Mouse (Mus musculus): ENCODE measurements around the gene Six1.
A peak's percentile ranks its signal among the peaks of the same experiment; 100 is the strongest.
"Not testable (repeated sequence)": the region's sequence is repeated elsewhere in the genome, so short reads cannot be mapped to it uniquely, and the experiment has no call there.

Gene Six1

GRCm38 (mm10) chr12:73032665-73033064 is 21.0 kb downstream of the Six1 start:
- DNase-seq, result no peak

DNA sequence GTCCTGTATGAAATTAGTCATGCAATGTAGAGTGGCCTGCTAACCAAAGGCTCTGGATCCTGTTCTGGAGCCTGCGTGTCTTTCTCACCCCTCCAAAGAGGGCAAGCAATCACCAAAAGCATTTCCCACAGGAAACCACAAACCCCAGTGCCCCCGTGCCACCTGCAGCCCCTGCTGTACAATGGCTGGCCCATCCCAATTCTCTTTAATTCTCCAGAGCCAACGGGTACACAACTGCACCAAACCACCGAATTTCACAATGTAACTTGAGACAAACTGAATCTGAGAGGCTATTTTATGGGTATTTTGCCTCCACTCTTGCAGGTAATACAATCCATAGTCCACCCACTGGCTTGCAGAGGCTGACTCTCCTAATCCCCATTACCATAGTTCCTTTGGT is 22.4 kb downstream of the Six1 start:
- no peak for DNase-seq

- no peak for DNase-seq
Observed at GRCm38 (mm10) chr12:73025490-73025889, 28.2 kb downstream of the Six1 start.

DNA sequence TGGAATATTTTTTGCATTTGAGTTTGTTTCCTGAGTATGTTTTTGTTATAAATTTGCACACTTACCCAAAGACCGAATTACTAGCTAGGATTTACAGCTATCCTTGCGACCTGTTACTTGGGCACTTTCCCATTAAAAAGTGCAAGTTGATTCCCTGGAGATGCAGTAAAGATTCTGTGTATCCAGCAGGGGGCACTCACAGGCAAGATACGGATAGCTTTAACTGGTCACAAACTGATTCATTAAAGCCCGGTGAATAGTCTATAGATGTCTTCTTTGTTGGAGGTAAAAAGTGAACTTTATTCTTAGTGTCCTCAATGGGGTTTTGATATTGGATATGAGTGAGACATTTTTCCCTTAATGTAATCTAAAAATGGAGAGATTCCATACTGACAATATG is 32.7 kb downstream of the Six1 start:
- DNase-seq, result peak; percentile 78

DNA sequence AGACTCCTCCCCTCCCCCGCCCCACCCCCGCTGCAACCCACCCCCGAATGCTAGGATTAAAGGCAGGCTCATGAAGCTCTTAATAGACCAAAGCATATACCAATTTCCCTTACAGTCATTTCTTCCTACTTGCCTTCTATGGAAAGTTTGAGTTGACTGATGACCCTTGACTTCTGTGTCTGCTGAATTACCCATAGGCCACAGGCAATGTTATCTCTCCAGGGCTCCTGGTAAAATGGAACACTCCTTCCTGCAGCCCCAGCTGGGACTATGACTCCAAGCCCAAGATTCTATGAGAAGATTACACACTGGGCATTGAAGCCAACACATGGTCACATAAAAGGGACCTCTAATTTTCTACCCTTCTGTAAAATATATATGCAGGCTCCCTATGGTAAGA is 33.3 kb downstream of the Six1 start:
- no peak for DNase-seq

DNA sequence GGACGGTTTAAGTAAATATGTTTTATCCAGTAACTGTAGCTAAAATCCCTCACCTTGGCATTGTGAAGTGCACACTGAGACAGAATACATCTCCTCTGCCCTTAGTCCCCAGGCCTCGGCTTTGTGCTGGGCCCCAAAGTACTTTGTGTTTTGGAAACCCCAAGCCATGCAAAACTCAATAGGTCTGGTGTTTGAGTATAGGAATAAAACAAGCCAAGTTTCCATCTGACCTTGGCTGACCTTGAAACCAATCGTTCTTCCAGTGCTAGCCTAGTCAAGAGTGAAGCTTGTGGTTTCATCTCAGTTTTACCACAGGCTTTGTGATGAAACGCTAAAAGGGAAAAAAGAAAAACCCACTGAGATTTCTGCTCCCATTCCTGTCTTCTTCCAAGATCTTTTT is 34.8 kb downstream of the Six1 start:
- DNase-seq, result no peak

GRCm38 (mm10) chr12:73016171-73016570 is 37.5 kb downstream of the Six1 start:
- DNase-seq, result no peak

DNA sequence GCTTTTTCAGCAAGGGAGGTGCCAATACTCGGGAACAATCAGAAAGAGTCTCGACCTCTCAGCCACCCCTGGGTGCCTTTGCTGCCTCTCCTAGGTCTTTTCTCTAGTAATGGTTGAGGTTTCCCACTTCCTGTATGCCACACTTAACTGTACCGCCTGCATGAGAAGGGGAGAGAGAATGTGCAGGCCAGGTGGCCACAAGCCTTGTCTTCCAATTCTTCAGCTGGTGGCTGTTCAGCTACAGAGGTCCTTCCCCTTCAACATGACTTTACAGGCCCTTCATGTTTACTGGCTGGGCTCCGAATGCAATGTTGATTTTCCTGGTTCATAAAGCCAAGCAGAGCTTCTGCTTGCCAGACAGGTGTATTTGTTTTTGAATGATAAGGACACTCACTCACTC is 39.4 kb downstream of the Six1 start:
- no peak for DNase-seq

- DNase-seq, result no peak
Observed at GRCm38 (mm10) chr12:73012824-73013223, 40.9 kb downstream of the Six1 start.

GRCm38 (mm10) chr12:73012136-73012785 is 41.4 kb downstream of the Six1 start:
- no peak for DNase-seq

- DNase-seq, result not testable (repeated sequence)
Observed at GRCm38 (mm10) chr12:73002903-73003302, 50.8 kb downstream of the Six1 start.

- not testable (repeated sequence) for DNase-seq
Observed at GRCm38 (mm10) chr12:73002281-73002680, 51.4 kb downstream of the Six1 start.

- DNase-seq, result no peak
Observed at GRCm38 (mm10) chr12:72998105-72999001, 55.3 kb downstream of the Six1 start.

DNA sequence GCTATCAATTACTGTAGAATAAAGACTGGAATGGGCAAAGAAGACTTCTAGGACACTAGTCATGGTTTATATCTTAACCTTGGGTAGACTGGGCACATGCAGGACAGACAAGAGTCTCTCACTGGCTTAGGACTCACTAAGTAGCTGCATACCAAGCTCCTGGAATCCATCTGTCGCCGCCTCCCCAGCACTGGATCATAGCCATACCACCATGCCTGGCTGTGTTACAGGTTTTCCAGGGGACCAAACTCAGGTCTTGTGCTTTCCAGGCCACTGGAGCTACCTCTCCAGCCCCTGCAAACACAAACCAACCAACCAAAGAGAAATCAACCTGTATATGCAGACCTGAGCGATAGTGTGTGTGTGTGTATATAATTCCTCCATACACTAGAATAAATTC is 57.0 kb downstream of the Six1 start:
- no peak for DNase-seq

Measured in retina, postnatal 1 day (tissue).